19 mouse cellular contexts compared by ENCODE assay signal in genomic region chr10:39978231-39978630, GRCm38 (mm10). TPM values are rescaled to one million over a fixed set of nuclear protein-coding genes. Genes with fewer than 3 reads are reported as not detected.
"Had no signal": no experiment of that assay in that cellular context is flagged by ENCODE, and none has a peak within 500 bp of the region (broad histone marks: within the 10 kb centered on the region; RNA-seq: fewer than 3 reads in every experiment).

No protein-coding gene starts in this region.

- DNase-seq: heart, postnatal 10 days; heart, postnatal 14 days; heart, postnatal 36 days; heart, postnatal 4 days; kidney, adult 11 months; kidney, adult 18-20 months; kidney, adult 8-10 months; kidney, adult 9 months; kidney, postnatal 10 days; kidney, postnatal 14 days; kidney, postnatal 25 days; kidney, postnatal 36 days; kidney, postnatal 4 days; layer of hippocampus, adult 9-11 months; layer of hippocampus, postnatal 36 days had no signal

RNA-seq across cellular contexts. Expression of gene Mfsd4b5, which starts 8.2 kb away (rescaled TPM):
- total RNA-seq: hematopoietic stem cell, adult 5-6 weeks; hindbrain, postnatal 0 days had no signal

RNA-seq across cellular contexts. Expression of gene Mfsd4b3, which starts 18.3 kb away (rescaled TPM):
- total RNA-seq: hematopoietic stem cell, adult 5-6 weeks; layer of hippocampus, postnatal 36 days; left cerebral cortex, adult 18-20 months had no signal

RNA-seq across cellular contexts. Expression of gene Mfsd4b1, which starts 46.8 kb away (rescaled TPM):
- total RNA-seq: hematopoietic stem cell, adult 5-6 weeks had no signal

RNA-seq across cellular contexts. Expression of gene Mfsd4b2, which starts 51.5 kb away (rescaled TPM):
- total RNA-seq: heart, postnatal 25 days; heart, postnatal 4 days; hematopoietic stem cell, adult 5-6 weeks; hindbrain, postnatal 0 days had no signal
